Mouse (Mus musculus) testis, adult 2 months (tissue): ENCODE measurements around the gene Zdhhc17. TPM values are rescaled to one million over a fixed set of nuclear protein-coding genes. Genes with fewer than 3 reads are reported as not detected.

ENCODE experiments used
- H3K27ac ChIP-seq: fragments of 200-500 bp; 2 replicates; pipeline ENCODE4 v1.5.1; 2012; ENCODE audit warnings: low read depth, low read length; ENCODE audit not compliant: control insufficient read depth, insufficient read depth
- H3K27me3 ChIP-seq: fragments of 200-500 bp; 2 replicates; pipeline ENCODE4 v1.6.1; 2012; ENCODE audit warnings: mild to moderate bottlenecking, low read length, moderate library complexity; ENCODE audit not compliant: control insufficient read depth, insufficient read depth
- H3K36me3 ChIP-seq: fragments of 200-500 bp; 2 replicates; pipeline ENCODE4 v1.6.1; 2012; ENCODE audit warnings: mild to moderate bottlenecking, low read length; ENCODE audit not compliant: control insufficient read depth, insufficient read depth
- H3K4me1 ChIP-seq: fragments of 200-500 bp; 2 replicates; pipeline ENCODE4 v1.6.1; 2012; ENCODE audit warnings: low read length; ENCODE audit not compliant: control insufficient read depth, insufficient read depth
- H3K4me3 ChIP-seq: fragments of 200-500 bp; 2 replicates; pipeline ENCODE4 v1.5.1; 2012; ENCODE audit warnings: low read depth, mild to moderate bottlenecking, low read length, moderate library complexity, mixed read lengths; ENCODE audit not compliant: control insufficient read depth
- CTCF ChIP-seq: fragments of 200-500 bp; IDR thresholded peaks from 2 replicates; pipeline ENCODE4 v1.5.1; 2012; ENCODE audit warnings: low read depth, mild to moderate bottlenecking, inconsistent platforms, low read length, moderate library complexity; ENCODE audit not compliant: control insufficient read depth, insufficient read depth, insufficient replicate concordance
- POLR2A ChIP-seq: fragments of 200-500 bp; IDR thresholded peaks from 2 replicates; pipeline ENCODE4 v1.6.1; 2012; ENCODE audit warnings: low read depth, mild to moderate bottlenecking, inconsistent platforms, low read length, moderate library complexity; ENCODE audit not compliant: control insufficient read depth
- polyA plus RNA-seq: library from polyadenylated mRNA; depleted of rRNA; stranded (reverse); fragments of >200 nt; gene quantifications from 2 replicates; pipeline ENCODE4 v1.2.3, GENCODE M21; 2012

Zdhhc17 gene
- polyA plus RNA-seq, 1 experiment, result 10.4 TPM

DNA sequence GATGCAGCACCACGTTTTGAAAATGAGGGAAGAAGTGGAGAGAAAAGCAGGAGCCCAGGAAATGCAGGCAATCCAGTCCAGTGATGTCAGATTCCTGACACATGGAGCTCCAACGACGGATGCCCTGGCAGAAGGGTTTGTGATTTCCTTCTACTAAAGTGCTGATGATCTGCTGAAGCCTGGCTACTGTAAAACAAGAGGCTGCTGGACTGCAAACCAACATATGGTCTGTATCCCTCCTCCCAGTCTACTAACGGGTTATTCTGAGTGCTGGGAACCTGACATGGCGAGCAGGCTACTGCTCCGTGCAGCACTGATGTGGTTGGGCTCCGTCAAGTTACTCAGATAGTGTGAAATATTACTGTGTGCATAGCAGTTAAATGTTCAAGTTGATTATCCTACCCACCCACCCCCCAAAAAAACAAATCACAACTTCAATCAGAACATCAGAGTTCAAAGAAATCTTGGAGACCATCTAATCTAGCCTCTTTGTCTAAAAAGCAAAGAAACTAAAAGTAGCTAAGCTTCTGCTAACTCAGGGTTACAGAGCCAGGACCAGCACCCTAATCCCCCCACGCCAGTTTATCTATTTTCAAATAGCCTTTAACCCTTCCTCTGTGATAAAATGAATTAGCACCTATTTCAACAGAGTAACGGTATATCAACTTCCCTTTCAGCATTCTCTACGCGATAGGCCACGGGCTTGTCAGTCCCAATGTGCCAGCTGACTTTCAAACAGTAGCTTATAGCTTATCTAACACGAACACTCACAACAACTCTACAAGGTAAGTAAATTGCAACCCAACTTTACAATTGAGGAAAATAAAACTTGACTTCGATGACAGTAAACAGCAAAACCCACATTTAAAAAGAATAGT lies 4.1 kb downstream of the Zdhhc17 start:
- Histone ChIP-seq H3K4me1 (peaks cover 2% of the 10 kb centered on the region), H3K36me3 (no peaks in the 10 kb centered on the region), H3K27me3 (no peaks in the 10 kb centered on the region), H3K27ac (no peak overlapping the region), H3K4me3 (no peak overlapping the region)
- TF ChIP-seq POLR2A (no peak), CTCF (no peak)

GRCm38 (mm10) chr10:111004220-111004619 lies 5.7 kb downstream of the Zdhhc17 start:
- Histone ChIP-seq H3K27me3 (no peaks in the 10 kb centered on the region), H3K36me3 (no peaks in the 10 kb centered on the region), H3K4me1 (no peaks in the 10 kb centered on the region; the same call in 1 of the 2 replicates), H3K27ac (no peak overlapping the region), H3K4me3 (no peak overlapping the region)
- no peak for TF ChIP-seq POLR2A
- no peak for TF ChIP-seq CTCF

DNA sequence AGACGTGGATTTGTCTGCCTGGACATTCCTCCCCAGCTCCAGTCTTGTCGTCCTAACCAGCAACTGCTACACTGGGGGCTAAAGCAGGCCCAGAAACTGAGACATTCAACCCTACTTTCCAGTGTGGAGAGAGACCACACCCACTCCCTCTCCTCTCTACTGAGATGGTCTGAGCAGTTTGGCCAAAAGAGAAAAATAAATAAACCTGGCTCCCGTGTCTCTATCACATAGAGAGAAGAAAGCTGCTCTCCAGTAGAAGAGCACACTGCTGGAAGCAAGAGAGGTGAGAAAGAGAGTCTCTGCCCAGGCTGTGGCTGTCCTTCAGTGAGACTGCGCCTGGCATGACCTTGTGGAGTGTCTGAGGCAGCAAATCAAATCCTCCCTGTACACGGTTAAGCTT lies 10.7 kb downstream of the Zdhhc17 start:
- peak overlapping the region; percentile 69 for H3K4me3 ChIP-seq
- no peak overlapping the region for H3K27ac ChIP-seq
- H3K27me3 ChIP-seq, result no peaks in the 10 kb centered on the region
- H3K36me3 ChIP-seq, result no peaks in the 10 kb centered on the region
- TF ChIP-seq POLR2A, result no peak
- TF ChIP-seq CTCF, result no peak
- H3K4me1 ChIP-seq, result peaks cover 2% of the 10 kb centered on the region; the same call in 1 of the 2 replicates

- no peaks in the 10 kb centered on the region for H3K27me3 ChIP-seq
These were observed 12.8 kb downstream of the Zdhhc17 start for GRCm38 (mm10) chr10:110997180-110997579.

GRCm38 (mm10) chr10:110994761-110995160 lies 15.2 kb downstream of the Zdhhc17 start:
- TF ChIP-seq CTCF (no peak), POLR2A (no peak)
- Histone ChIP-seq H3K4me1 (peaks cover 2% of the 10 kb centered on the region; the same call in 1 of the 2 replicates), H3K27me3 (no peaks in the 10 kb centered on the region), H3K36me3 (no peaks in the 10 kb centered on the region), H3K27ac (no peak overlapping the region), H3K4me3 (no peak overlapping the region)

More at GRCm38 (mm10) chr10:110997180-110997579, 12.8 kb downstream of the Zdhhc17 start:
- Histone ChIP-seq H3K27ac (no peak overlapping the region), H3K36me3 (no peaks in the 10 kb centered on the region), H3K4me1 (peaks cover 2% of the 10 kb centered on the region; the same call in 1 of the 2 replicates), H3K4me3 (no peak overlapping the region)
- no peak for TF ChIP-seq CTCF
- TF ChIP-seq POLR2A, result no peak

GRCm38 (mm10) chr10:110993249-110993648 lies 16.7 kb downstream of the Zdhhc17 start:
- TF ChIP-seq CTCF (no peak), POLR2A (no peak)
- H3K4me3 ChIP-seq, result no peak overlapping the region

DNA sequence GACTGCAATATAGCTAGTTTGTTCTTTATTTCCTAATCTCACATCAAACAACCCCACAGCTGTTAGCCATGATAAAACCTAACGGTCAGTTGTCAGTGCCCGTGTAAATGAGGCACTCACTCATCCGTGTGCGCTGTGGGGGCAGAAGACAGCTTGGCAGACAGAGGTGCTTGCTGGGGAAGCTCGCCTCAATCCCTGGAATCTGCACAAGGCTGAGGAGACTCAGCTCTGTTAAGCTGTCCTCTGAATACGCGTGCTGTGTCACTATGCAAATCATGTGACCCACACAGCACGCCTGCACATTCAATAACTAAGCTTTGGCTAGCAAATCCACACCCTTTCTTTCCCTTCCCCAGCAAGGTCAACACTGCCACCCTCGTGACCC lies 17.9 kb downstream of the Zdhhc17 start:
- Histone ChIP-seq H3K27ac (no peak overlapping the region), H3K36me3 (no peaks in the 10 kb centered on the region), H3K4me1 (peaks cover 2% of the 10 kb centered on the region; the same call in 1 of the 2 replicates), H3K27me3 (no peaks in the 10 kb centered on the region), H3K4me3 (no peak overlapping the region)
- TF ChIP-seq POLR2A (no peak), CTCF (no peak)

More at GRCm38 (mm10) chr10:110993249-110993648, 16.7 kb downstream of the Zdhhc17 start:
- Histone ChIP-seq H3K36me3 (no peaks in the 10 kb centered on the region), H3K4me1 (peaks cover 2% of the 10 kb centered on the region; the same call in 1 of the 2 replicates), H3K27ac (no peak overlapping the region), H3K27me3 (no peaks in the 10 kb centered on the region)
